Comparison of ENCODE assay signal across 8 mouse cellular contexts in the genomic region with DNA sequence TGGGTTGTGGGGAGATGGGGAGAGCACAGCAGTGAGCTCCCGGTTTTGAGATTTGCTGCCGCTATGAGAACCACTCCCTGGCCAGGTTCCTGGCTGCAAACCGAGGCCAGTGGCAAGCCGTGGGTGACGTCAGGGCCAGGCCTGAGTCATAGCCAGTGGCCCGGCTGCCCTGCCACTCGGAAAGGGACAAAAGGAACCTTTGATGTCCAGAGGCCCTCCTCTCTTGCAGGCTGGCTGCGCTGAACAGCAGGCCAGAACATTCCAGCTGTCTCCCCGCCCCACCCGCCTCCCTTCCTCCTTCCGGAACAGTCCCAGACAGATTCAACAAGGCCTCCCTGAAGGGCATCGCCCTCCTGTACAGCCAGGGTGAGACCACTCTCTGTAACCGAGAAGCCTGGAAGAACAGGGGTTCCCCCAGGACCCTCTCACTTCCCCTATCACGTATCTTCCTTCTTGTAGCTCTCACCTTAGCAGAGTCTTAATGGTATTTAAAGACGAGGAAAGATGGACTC. TPM values are rescaled to one million over a fixed set of nuclear protein-coding genes. Genes with fewer than 3 reads are reported as not detected.
A peak's percentile ranks its signal among the peaks of the same experiment; 100 is the strongest.
DNase-seq lines count a peak whose midpoint lies in the region; ATAC-seq and TF ChIP-seq lines count a peak whose summit lies in the region.

A gene (minus strand): TSS at position 229 of the 512 bp plus-strand sequence.

- H3K36me3 ChIP-seq in ES-E14 (ENCODE audit: control insufficient read depth, insufficient read depth, low read length, poor library complexity, severe bottlenecking), result no peaks in the 10 kb centered on the region
- H3K36me3 ChIP-seq in forebrain, embryonic 16.5 days (ENCODE audit: control insufficient read depth, insufficient read depth), result no peaks in the 10 kb centered on the region
- H3K36me3 ChIP-seq in neural tube, embryonic 15.5 days, result no peaks in the 10 kb centered on the region

- DNase-seq in ES-E14 (ENCODE audit: low read depth, low spot score), result peak; percentile 58
- DNase-seq in heart, postnatal 25 days (ENCODE audit: low spot score), result peak; percentile 89
- peak; percentile 62 for DNase-seq in large intestine, adult 2 months (ENCODE audit: low read depth, low spot score)
- peak; percentile 90 to 95 for DNase-seq in lung, adult 18-20 months
- peak; percentile 61 to 70 for DNase-seq in urinary bladder, postnatal 4 days (ENCODE audit: low spot score in 2 of 2)

- H3K27ac ChIP-seq in ES-E14 (ENCODE audit: insufficient read depth, low read depth, low read length, poor library complexity, severe bottlenecking), result peak within 1 kb of the TSS; percentile 23; the same call in 1 of the 2 replicates
- peak within 1 kb of the TSS; percentile 91 for H3K27ac ChIP-seq in brown adipose tissue, adult 24 weeks (replicated peaks; ENCODE audit: low read depth, low read length)
- H3K27ac ChIP-seq in forebrain, embryonic 16.5 days (ENCODE audit: low read length), result no peak within 1 kb of the TSS
- no peak within 1 kb of the TSS for H3K27ac ChIP-seq in neural tube, embryonic 15.5 days (replicated peaks)

- H3K27me3 ChIP-seq in forebrain, embryonic 16.5 days (replicated peaks; ENCODE audit: control insufficient read depth, insufficient read depth, low read length), result no peaks in the 10 kb centered on the region
- H3K27me3 ChIP-seq in neural tube, embryonic 15.5 days (replicated peaks), result no peaks in the 10 kb centered on the region

- H3K4me2 ChIP-seq in forebrain, embryonic 16.5 days (ENCODE audit: low read length), result no peak within 1 kb of the TSS
- H3K4me2 ChIP-seq in neural tube, embryonic 15.5 days, result no peak within 1 kb of the TSS

- WGBS in forebrain, embryonic 16.5 days, result 53% methylated on average over 15 of the region's 15 CpGs
- 9% methylated on average over 15 of the region's 15 CpGs for WGBS in large intestine, adult 2 months
- WGBS in neural tube, embryonic 15.5 days, result 61% methylated on average over 15 of the region's 15 CpGs

- H3K9ac ChIP-seq in ES-E14 (ENCODE audit: insufficient read depth, low read depth, low read length, poor library complexity, severe bottlenecking), result peak within 1 kb of the TSS; percentile 76; the same call in 1 of the 2 replicates
- no peak within 1 kb of the TSS for H3K9ac ChIP-seq in forebrain, embryonic 16.5 days (replicated peaks; ENCODE audit: low read depth, low read length)
- no peak within 1 kb of the TSS for H3K9ac ChIP-seq in neural tube, embryonic 15.5 days (replicated peaks)

- in situ Hi-C loops in ES-E14 (cut with MboI; ENCODE audit: low sequenced_read_pairs in 2 of 2, unreplicated experiment in 2 of 2), result no loop called here

- intact Hi-C loops in heart, postnatal 25 days (cut with DNase I), result loop anchor here (10.0 kb wide), 1 partner anchor 48 kb away; no protein-coding TSS in a partner anchor

- peaks cover 6 to 18% of the 10 kb centered on the region in 2 experiments; a peak in 3 of 4 replicates for H3K4me1 ChIP-seq in ES-E14 (ENCODE audit: control insufficient read depth in 2 of 2, insufficient read depth in 2 of 2, low read length in 2 of 2, poor library complexity in 1 of 2)
- H3K4me1 ChIP-seq in brown adipose tissue, adult 24 weeks (ENCODE audit: control insufficient read depth, insufficient read depth, insufficient read length, low read length), result peaks cover 9% of the 10 kb centered on the region
- no peaks in the 10 kb centered on the region for H3K4me1 ChIP-seq in forebrain, embryonic 16.5 days (replicated peaks; ENCODE audit: control insufficient read depth, insufficient read depth, low read length)
- no peaks in the 10 kb centered on the region for H3K4me1 ChIP-seq in neural tube, embryonic 15.5 days

- peak within 1 kb of the TSS; percentile 29 to 47 for H3K4me3 ChIP-seq in ES-E14 (ENCODE audit: insufficient read depth in 1 of 2, low read depth in 1 of 2, low read length in 2 of 2, poor library complexity in 1 of 2, severe bottlenecking in 1 of 2)
- peak within 1 kb of the TSS; percentile 32 for H3K4me3 ChIP-seq in brown adipose tissue, adult 24 weeks (ENCODE audit: insufficient read depth, low read depth, low read length)
- H3K4me3 ChIP-seq in forebrain, embryonic 16.5 days (replicated peaks; ENCODE audit: low read length), result no peak within 1 kb of the TSS
- no peak within 1 kb of the TSS for H3K4me3 ChIP-seq in neural tube, embryonic 15.5 days (replicated peaks)

- peak; percentile 26; the same call in 1 of the 2 replicates for ATAC-seq in forebrain, embryonic 16.5 days
- ATAC-seq in neural tube, embryonic 15.5 days (ENCODE audit: low FRiP score), result no peak

- H3K9me3 ChIP-seq in ES-E14 (ENCODE audit: control insufficient read depth, insufficient read depth, low read depth, low read length), result no peaks in the 10 kb centered on the region
- no peaks in the 10 kb centered on the region; the same call in 1 of the 2 replicates for H3K9me3 ChIP-seq in forebrain, embryonic 16.5 days (ENCODE audit: control insufficient read depth, low read length)
- no peaks in the 10 kb centered on the region for H3K9me3 ChIP-seq in neural tube, embryonic 15.5 days (replicated peaks)

TF ChIP-seq in ES-E14, 5 proteins besides CTCF, POLR2A, EP300 and RAD21:
- TF ChIP-seq MAFK (IDR thresholded peaks at IDR 0.05; ENCODE audit: insufficient read depth, low read depth, low read length), result no peak
- no peak for TF ChIP-seq HCFC1 (IDR thresholded peaks at IDR 0.05; ENCODE audit: borderline replicate concordance, insufficient read depth, low read length)
- no peak for TF ChIP-seq ZC3H11A (IDR thresholded peaks at IDR 0.05; ENCODE audit: borderline replicate concordance, low read depth, low read length)
- no peak for TF ChIP-seq ZNF384 (IDR thresholded peaks at IDR 0.05; ENCODE audit: low read depth, low read length)
- no peak for TF ChIP-seq CHD2 (IDR thresholded peaks at IDR 0.05; ENCODE audit: low read depth, low read length)
TF ChIP-seq in ES-E14: peak in this region for 0.

RNA-seq across cellular contexts. Expression of the gene that starts here (rescaled TPM):
- 16.0 and 26.2 TPM in 2 replicates for total RNA-seq in ES-E14 (2012; rRNA removed)
- 16.8 and 18.7 TPM in 2 replicates for polyA plus RNA-seq in brown adipose tissue, adult 24 weeks (2012; ENCODE audit: insufficient read depth, insufficient read length, missing spikeins)
- 52.3 and 54.0 TPM in 2 replicates for polyA plus RNA-seq in forebrain, embryonic 16.5 days (2015; fragmentation: Nextera tagmentation; extraction: Ambion mirVana)
- 10 to 100 TPM; 32.5 to 37.7 TPM for total RNA-seq in heart, postnatal 25 days (2021)
- 4.7 and 9.8 TPM in 2 replicates for polyA plus RNA-seq in large intestine, adult 2 months (2012; rRNA removed)
- 48.0 and 52.3 TPM in 2 replicates for polyA plus RNA-seq in neural tube, embryonic 15.5 days (2015; fragmentation: Nextera tagmentation; extraction: Ambion mirVana)

Comparison
In these comparisons a context has a peak if more than half of its experiments do, and no peak if none do; other contexts are left out.
1. H3K27ac ChIP-seq: peak in ES-E14 (single experiment) and brown adipose tissue, adult 24 weeks (single experiment); none in forebrain, embryonic 16.5 days (single experiment) and neural tube, embryonic 15.5 days (single experiment).
2. H3K4me3 ChIP-seq: peak in ES-E14 (2 of 2) and brown adipose tissue, adult 24 weeks (single experiment); none in forebrain, embryonic 16.5 days (single experiment) and neural tube, embryonic 15.5 days (single experiment).
3. Peak in every context shown above with its lines, with median percentiles within 50 percentile points of each other: DNase-seq.